Mouse (Mus musculus) CH12.LX (cell line): Measurements from ENCODE around the gene Dedd. TPM values are rescaled to one million over a fixed set of nuclear protein-coding genes. Genes with fewer than 3 reads are reported as not detected.
"Not testable (repeated sequence)": the region's sequence is repeated elsewhere in the genome, so short reads cannot be mapped to it uniquely, and the experiment has no call there.

Experiments used
- DNase-seq: peaks from one replicate; pipeline ENCODE4 v3.0.0-alpha.2; 2013; ENCODE audit errors: extremely low read depth
- H3K27ac ChIP-seq: 2 replicates; pipeline ENCODE4 v1.5.1; 2012; ENCODE audit warnings: low read depth, mild to moderate bottlenecking, control low read depth, moderate library complexity; ENCODE audit not compliant: insufficient read depth
- H3K27me3 ChIP-seq: replicated peaks from 2 replicates; pipeline ENCODE3; 2012; ENCODE audit warnings: inconsistent platforms
- H3K36me3 ChIP-seq, 2 experiments: replicated peaks in 1 of 2; 2 replicates each; pipeline versions ENCODE3 to v1.6.1; 2012; ENCODE audit warnings: inconsistent platforms in 1 of 2, low read length in 1 of 2, mild to moderate bottlenecking in 1 of 2, mixed read lengths in 1 of 2, moderate library complexity in 1 of 2; ENCODE audit not compliant: control insufficient read depth in 1 of 2, insufficient read depth in 1 of 2
- H3K4me1 ChIP-seq, 2 experiments: 2 replicates each; pipeline ENCODE4 v1.6.1; 2012; ENCODE audit warnings: inconsistent platforms in 1 of 2, moderate library complexity in 1 of 2; ENCODE audit not compliant: insufficient read depth in 2 of 2, control insufficient read depth in 1 of 2
- H3K4me2 ChIP-seq: 2 replicates; pipeline ENCODE4 v1.6.1; 2012; ENCODE audit warnings: low read depth, mild to moderate bottlenecking, control low read depth; ENCODE audit not compliant: poor library complexity, insufficient read depth, severe bottlenecking
- H3K4me3 ChIP-seq, 3 experiments: fragments of 150-350 bp in 1 of 3; sonication (generic) in 1 of 3; replicated peaks in 1 of 3; 2 replicates each; pipeline versions ENCODE3 to v1.5.1; 2011 to 2012; ENCODE audit warnings: low read depth in 2 of 3, low read length in 2 of 3, mild to moderate bottlenecking in 2 of 3, moderate library complexity in 2 of 3, control low read depth in 1 of 3, improper control_type of control experiment in 1 of 3, inconsistent platforms in 1 of 3, mixed read lengths in 1 of 3; ENCODE audit not compliant: poor library complexity in 1 of 3
- H3K79me2 ChIP-seq: replicated peaks from 2 replicates; pipeline ENCODE4 v1.6.1; 2012; ENCODE audit warnings: mild to moderate bottlenecking, moderate library complexity; ENCODE audit not compliant: control insufficient read depth, poor library complexity, insufficient read depth, severe bottlenecking; ENCODE audit errors: extremely low read depth
- H3K9ac ChIP-seq: 2 replicates; pipeline ENCODE4 v1.6.1; 2012; ENCODE audit warnings: low read depth, mild to moderate bottlenecking, control low read depth, moderate library complexity; ENCODE audit not compliant: insufficient read depth
- H3K9me3 ChIP-seq: replicated peaks from 2 replicates; pipeline ENCODE3; 2012; ENCODE audit warnings: low read length, inconsistent platforms, mixed read lengths
- BHLHE40 ChIP-seq: IDR thresholded peaks from 2 replicates; pipeline ENCODE4 v1.6.1; 2011; ENCODE audit warnings: mild to moderate bottlenecking, low read depth, low read length, improper control_type of control experiment
- ELF1 ChIP-seq: IDR thresholded peaks from 2 replicates; pipeline ENCODE4 v1.6.1; 2014; ENCODE audit warnings: low read depth, mild to moderate bottlenecking, inconsistent platforms, low read length, improper control_type of control experiment
- EP300 ChIP-seq: IDR thresholded peaks from 2 replicates; pipeline ENCODE4 v1.6.1; 2011; ENCODE audit warnings: low read length, improper control_type of control experiment
- IRF4 ChIP-seq: IDR thresholded peaks from 2 replicates; pipeline ENCODE4 v1.6.1; 2014; ENCODE audit warnings: low read depth, mild to moderate bottlenecking, inconsistent platforms, low read length, improper control_type of control experiment
- MXI1 ChIP-seq: IDR thresholded peaks from 2 replicates; pipeline ENCODE4 v1.6.1; 2011; ENCODE audit warnings: mild to moderate bottlenecking, low read depth, low read length, improper control_type of control experiment
- NELFE ChIP-seq: IDR thresholded peaks from 2 replicates; pipeline ENCODE4 v1.6.1; 2011; ENCODE audit warnings: low read depth, low read length, improper control_type of control experiment
- RAD21 ChIP-seq: IDR thresholded peaks from 2 replicates; pipeline ENCODE4 v1.6.1; 2011; ENCODE audit warnings: low read depth, mild to moderate bottlenecking, low read length, improper control_type of control experiment, moderate library complexity
- TBP ChIP-seq: conservative IDR thresholded peaks from 2 replicates; pipeline ENCODE4 v1.6.1; 2011; ENCODE audit warnings: low read depth, low read length, improper control_type of control experiment
- UBTF ChIP-seq: IDR thresholded peaks from 2 replicates; pipeline ENCODE4 v1.6.1; 2012; ENCODE audit warnings: low read depth, mild to moderate bottlenecking, inconsistent platforms, low read length, improper control_type of control experiment, moderate library complexity
- ZC3H11A ChIP-seq: IDR thresholded peaks from 2 replicates; pipeline ENCODE4 v1.6.1; 2012; ENCODE audit warnings: low read depth, mild to moderate bottlenecking, inconsistent platforms, low read length, improper control_type of control experiment
- ZNF384 ChIP-seq: IDR thresholded peaks from 2 replicates; pipeline ENCODE4 v1.6.1; 2012; ENCODE audit warnings: low read depth, low read length, improper control_type of control experiment, inconsistent platforms
- dilution Hi-C: fragments of 300-500 bp; cut with MboI; formaldehyde crosslinking; loops from 2 replicates; pipeline ENCODE4 v1.14.3; 2020; ENCODE audit warnings: low sequenced_read_pairs; ENCODE audit not compliant: extremely low pct_unique_long_range_greater_than_20kb, extremely low pct_ligation_motif_present
- in situ Hi-C: fragments of 300-500 bp; cut with MboI; formaldehyde crosslinking; loops from 3 replicates; pipeline ENCODE4 v1.14.3; 2019; ENCODE audit warnings: low sequenced_read_pairs, low pct_ligation_motif_present, low pct_unique_long_range_greater_than_20kb, mixed read lengths
- polyA plus RNA-seq: library from polyadenylated mRNA; unstranded; fragments of >175 nt; gene quantifications from 2 replicates; pipeline ENCODE4 v1.2.1, GENCODE M21; 2012; ENCODE audit warnings: low read depth; ENCODE audit not compliant: insufficient read length
- total RNA-seq, 2 experiments: library from RNA; depleted of rRNA; stranded (reverse); fragments of 300-350 nt in 1 of 2; fragments of >200 nt in 1 of 2; gene quantifications; 2 replicates each; pipeline ENCODE4 v1.2.3; 2012 to 2014

The Dedd gene
- total and polyA plus RNA-seq, 3 experiments = 14.5 to 34.5 (median 21.5) TPM

DNA sequence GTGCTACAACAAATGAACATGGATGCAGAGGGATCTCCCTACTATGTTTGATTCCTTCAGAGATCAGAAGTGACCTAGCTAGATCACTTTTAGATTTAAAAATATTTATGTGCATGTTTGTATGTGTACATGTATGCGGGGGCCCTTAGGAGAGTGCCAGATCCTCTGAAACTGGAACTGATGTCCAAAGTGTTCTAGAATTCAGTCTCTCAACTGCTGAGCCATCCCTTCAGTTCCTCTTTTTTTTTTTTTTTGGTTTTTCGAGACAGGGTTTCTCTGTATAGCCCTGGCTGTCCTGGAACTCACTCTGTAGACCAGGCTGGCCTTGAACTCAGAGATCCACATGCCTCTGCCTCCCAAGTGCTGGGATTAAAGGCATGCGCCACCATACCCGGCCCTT lies 2.4 kb upstream of the Dedd start:
- dilution Hi-C loops, H3K9me3 ChIP-seq, H3K4me3 ChIP-seq, H3K27me3 ChIP-seq, H3K9ac ChIP-seq, in situ Hi-C loops: not testable (repeated sequence)
- DNase-seq = peak; percentile 52
- peak; percentile 78 for TF ChIP-seq EP300
- TF ChIP-seq IRF4 = peak; percentile 73
- 0 out of 2 replicates have a peak, but pooled peaks have one; percentile 29 for TF ChIP-seq BHLHE40
- TF ChIP-seq ZNF384 = peak; percentile 92
- H3K4me1 ChIP-seq = peaks cover 13 to 45% of the 10 kb centered on the region in 2 experiments
- H3K27ac ChIP-seq = 0 out of 2 replicates have a peak overlapping the region, but pooled peaks have one; percentile 23
- H3K79me2 ChIP-seq = peaks cover 43% of the 10 kb centered on the region
- H3K4me2 ChIP-seq = peak overlapping the region; percentile 98; the same call in 1 of the 2 replicates
- H3K36me3 ChIP-seq = peaks cover 2 to 27% of the 10 kb centered on the region in 2 experiments

DNA sequence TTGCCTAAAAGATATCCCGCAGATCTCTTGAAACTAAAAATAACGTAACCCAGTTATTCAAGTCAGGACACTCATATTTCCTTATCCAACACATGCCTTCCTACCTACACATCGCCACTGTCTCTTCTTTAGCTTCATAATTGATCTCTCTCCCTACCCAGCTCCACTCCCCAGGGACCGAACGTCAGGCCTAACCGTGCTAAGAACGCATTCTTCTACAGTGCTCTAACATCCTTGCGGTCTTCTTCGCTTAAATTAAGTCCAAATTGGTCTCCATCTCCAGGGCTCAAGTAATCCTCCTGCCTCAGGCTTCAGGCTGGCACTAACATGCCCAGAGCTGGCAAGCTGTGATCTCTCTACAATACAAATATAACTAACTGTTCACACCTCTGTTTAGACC lies 701 bp upstream of the Dedd start:
- Histone ChIP-seq H3K4me3 (peak overlapping the region; percentile 85 to 98 (median 90)), H3K36me3 (peaks cover 2 to 37% of the 10 kb centered on the region in 2 experiments), H3K27me3 (no peaks in the 10 kb centered on the region), H3K79me2 (peaks cover 51% of the 10 kb centered on the region), H3K4me1 (peaks cover 13 to 47% of the 10 kb centered on the region in 2 experiments), H3K27ac (peak overlapping the region; percentile 91), H3K9me3 (no peaks in the 10 kb centered on the region), H3K4me2 (peak overlapping the region; percentile 98)
- dilution Hi-C loops (no loop called here), in situ Hi-C loops (no loop called here)
- peak; percentile 52 for DNase-seq
- TF ChIP-seq NELFE (no peak), TBP (no peak), ELF1 (no peak), ZC3H11A (no peak)
- TF ChIP-seq, all 38 proteins: peak for 0
- peak overlapping the region; percentile 95 for H3K9ac ChIP-seq

DNA sequence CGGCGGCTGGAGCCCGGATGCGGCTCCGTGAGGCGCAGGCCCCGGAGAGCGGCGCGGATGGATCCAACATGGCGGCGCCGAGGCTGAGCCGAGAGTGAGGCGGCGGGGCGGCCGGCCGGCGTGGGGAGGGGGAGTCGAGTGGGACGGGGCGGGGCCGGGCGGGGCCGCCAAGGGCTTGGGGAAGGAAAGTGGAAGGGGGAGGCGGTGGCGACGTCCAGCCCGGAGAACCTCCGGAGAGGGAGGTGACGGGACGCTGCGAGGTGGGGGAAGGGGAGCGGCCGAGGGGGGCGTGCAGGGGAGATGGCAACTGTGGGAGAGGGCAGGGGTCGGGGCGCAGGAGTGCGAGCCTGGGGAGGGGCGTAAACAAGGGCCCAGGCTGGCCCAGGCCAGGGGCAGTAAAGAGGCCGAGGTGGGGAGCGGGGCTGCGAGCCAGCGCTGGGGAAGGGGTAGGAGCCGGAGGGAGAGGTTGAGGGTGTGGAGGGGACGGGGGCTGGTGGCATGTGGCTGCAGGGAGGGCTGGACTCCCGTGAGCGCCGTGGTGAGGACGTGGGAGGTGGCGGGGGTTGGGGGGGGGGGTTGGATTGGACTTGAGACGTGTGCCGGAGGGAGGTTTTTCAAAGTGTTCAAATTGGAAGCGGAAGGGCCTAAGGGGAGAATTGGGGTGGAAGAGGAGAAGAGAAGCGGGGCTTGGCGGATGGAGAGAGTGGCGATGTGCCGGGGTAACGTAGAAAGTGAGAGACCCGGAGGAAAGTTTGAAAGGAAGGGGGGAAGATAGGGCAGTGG lies 679 bp downstream of the Dedd start:
- TF ChIP-seq UBTF = 0 out of 2 replicates have a peak, but pooled peaks have one; percentile 7
- TF ChIP-seq MXI1 = 0 out of 2 replicates have a peak, but pooled peaks have one; percentile 31
- TF ChIP-seq RAD21 = no peak
- Histone ChIP-seq H3K9me3 (no peaks in the 10 kb centered on the region), H3K27ac (peak overlapping the region; percentile 91), H3K27me3 (no peaks in the 10 kb centered on the region), H3K4me3 (peak overlapping the region; percentile 68 to 90 (median 85)), H3K4me2 (peak overlapping the region; percentile 99), H3K4me1 (peaks cover 13 to 61% of the 10 kb centered on the region in 2 experiments), H3K9ac (peak overlapping the region; percentile 95), H3K36me3 (peaks cover 5 to 41% of the 10 kb centered on the region in 2 experiments), H3K79me2 (peaks cover 53% of the 10 kb centered on the region)
- DNase-seq = no peak
- in situ Hi-C loops = no loop called here
- dilution Hi-C loops = no loop called here
